ENCODE assay signal across 8 mouse cellular contexts in genomic region chr16:43506771-43507405, GRCm38 (mm10).
A peak's percentile ranks its signal among the peaks of the same experiment; 100 is the strongest.
DNase-seq lines count a peak whose midpoint lies in the region; ATAC-seq and TF ChIP-seq lines count a peak whose summit lies in the region.

No protein-coding gene starts in this region.

- H3K9me3 ChIP-seq in kidney, embryonic 15.5 days (replicated peaks) = no peaks in the 10 kb centered on the region
- no peaks in the 10 kb centered on the region for H3K9me3 ChIP-seq in forebrain, embryonic 15.5 days
- H3K9me3 ChIP-seq in midbrain, embryonic 11.5 days (ENCODE audit: control insufficient read depth, low read length) = no peaks in the 10 kb centered on the region

- 0 out of 2 replicates have a peak overlapping the region, but pooled peaks have one; percentile 10 for H3K9ac ChIP-seq in kidney, embryonic 15.5 days
- H3K9ac ChIP-seq in forebrain, embryonic 15.5 days (replicated peaks) = peak overlapping the region; percentile 66
- H3K9ac ChIP-seq in midbrain, embryonic 11.5 days (ENCODE audit: low read length) = peak overlapping the region; percentile 65; the same call in 1 of the 2 replicates

- H3K27ac ChIP-seq in kidney, embryonic 15.5 days = peak overlapping the region; percentile 84
- H3K27ac ChIP-seq in brown adipose tissue, adult 24 weeks (replicated peaks; ENCODE audit: low read depth, low read length) = peak overlapping the region; percentile 68
- peak overlapping the region; percentile 91 for H3K27ac ChIP-seq in forebrain, embryonic 15.5 days (replicated peaks)
- H3K27ac ChIP-seq in midbrain, embryonic 11.5 days (ENCODE audit: low read depth, low read length) = no peak overlapping the region
- no peak overlapping the region for H3K27ac ChIP-seq in thymus, adult 2 months (ENCODE audit: control insufficient read depth, insufficient read depth, low read length)

- no peaks in the 10 kb centered on the region for H3K36me3 ChIP-seq in kidney, embryonic 15.5 days
- H3K36me3 ChIP-seq in forebrain, embryonic 15.5 days = no peaks in the 10 kb centered on the region
- no peaks in the 10 kb centered on the region for H3K36me3 ChIP-seq in midbrain, embryonic 11.5 days (ENCODE audit: control insufficient read depth, insufficient read depth, low read length)
- H3K36me3 ChIP-seq in thymus, adult 2 months (ENCODE audit: control insufficient read depth, insufficient read depth, low read length) = no peaks in the 10 kb centered on the region

- peak overlapping the region; percentile 25 for H3K4me3 ChIP-seq in kidney, embryonic 15.5 days (replicated peaks)
- peak overlapping the region; percentile 28; the same call in 1 of the 2 replicates for H3K4me3 ChIP-seq in brown adipose tissue, adult 24 weeks (ENCODE audit: insufficient read depth, low read depth, low read length)
- H3K4me3 ChIP-seq in forebrain, embryonic 15.5 days = peak overlapping the region; percentile 50
- H3K4me3 ChIP-seq in midbrain, embryonic 11.5 days (ENCODE audit: low read depth, low read length) = peak overlapping the region; percentile 59
- H3K4me3 ChIP-seq in thymus, adult 2 months (ENCODE audit: control insufficient read depth, insufficient read depth, low read length) = no peak overlapping the region

- WGBS in kidney, embryonic 15.5 days = 32% methylated on average over 10 of the region's 10 CpGs
- 6% methylated on average over 10 of the region's 10 CpGs for WGBS in forebrain, embryonic 15.5 days
- WGBS in midbrain, embryonic 11.5 days = 11% methylated on average over 10 of the region's 10 CpGs
- 24% methylated on average over 10 of the region's 10 CpGs for WGBS in thymus, adult 2 months

- TF ChIP-seq POLR2A in thymus, adult 2 months (IDR thresholded peaks at IDR 0.05; ENCODE audit: control insufficient read depth, extremely low read depth, insufficient read depth, low read length, poor library complexity) = no peak

- peaks cover 39% of the 10 kb centered on the region for H3K4me1 ChIP-seq in kidney, embryonic 15.5 days
- H3K4me1 ChIP-seq in brown adipose tissue, adult 24 weeks (ENCODE audit: control insufficient read depth, insufficient read depth, insufficient read length, low read length) = peaks cover 27% of the 10 kb centered on the region
- H3K4me1 ChIP-seq in forebrain, embryonic 15.5 days = peaks cover 60% of the 10 kb centered on the region
- peaks cover 26% of the 10 kb centered on the region for H3K4me1 ChIP-seq in midbrain, embryonic 11.5 days (ENCODE audit: control insufficient read depth, insufficient read depth, low read length)
- H3K4me1 ChIP-seq in thymus, adult 2 months (replicated peaks; ENCODE audit: control insufficient read depth, insufficient read depth, low read length) = peaks cover 3% of the 10 kb centered on the region; the same call in 1 of the 2 replicates

- ATAC-seq in kidney, embryonic 15.5 days (replicated peaks; ENCODE audit: low FRiP score) = peak; percentile 80; the same call in 1 of the 2 replicates
- no peak for ATAC-seq in forebrain, embryonic 15.5 days (replicated peaks)
- ATAC-seq in midbrain, embryonic 11.5 days (ENCODE audit: low FRiP score) = no peak
- no peak for ATAC-seq in erythroid progenitor cell, adult 5-6 weeks (replicated peaks; ENCODE audit: low FRiP score, poor library complexity, severe bottlenecking)

- no peak for TF ChIP-seq CTCF in thymus, adult 2 months (IDR thresholded peaks at IDR 0.05; ENCODE audit: borderline replicate concordance, control insufficient read depth, extremely low read depth, insufficient read depth, low read length, poor library complexity)

- no peak for DNase-seq in kidney, postnatal 10 days
- peak; percentile 86 for DNase-seq in midbrain, embryonic 11.5 days (ENCODE audit: low spot score, missing footprints)
- no peak for DNase-seq in thymus, adult 2 months
- DNase-seq in gastrocnemius, postnatal 4 days (ENCODE audit: low spot score in 2 of 2) = no peak

- no peaks in the 10 kb centered on the region for H3K27me3 ChIP-seq in kidney, embryonic 15.5 days
- H3K27me3 ChIP-seq in forebrain, embryonic 15.5 days = no peaks in the 10 kb centered on the region
- no peaks in the 10 kb centered on the region for H3K27me3 ChIP-seq in midbrain, embryonic 11.5 days (ENCODE audit: control insufficient read depth, insufficient read depth, low read length)
- H3K27me3 ChIP-seq in thymus, adult 2 months (ENCODE audit: control insufficient read depth, insufficient read depth, low read length) = no peaks in the 10 kb centered on the region

- H3K4me2 ChIP-seq in kidney, embryonic 15.5 days = peak overlapping the region; percentile 53
- H3K4me2 ChIP-seq in forebrain, embryonic 15.5 days (replicated peaks) = peak overlapping the region; percentile 55
- H3K4me2 ChIP-seq in midbrain, embryonic 11.5 days = peak overlapping the region; percentile 67

Comparison
In these comparisons a context has a peak if more than half of its experiments do, and no peak if none do; other contexts are left out.
1. H3K27ac ChIP-seq: peak in kidney, embryonic 15.5 days (single experiment), brown adipose tissue, adult 24 weeks (single experiment) and forebrain, embryonic 15.5 days (single experiment); none in midbrain, embryonic 11.5 days (single experiment) and thymus, adult 2 months (single experiment).
2. H3K9ac ChIP-seq: peak in every context shown above with its lines; median percentile 66 in forebrain, embryonic 15.5 days; 65 in midbrain, embryonic 11.5 days; 10 in kidney, embryonic 15.5 days.
3. Peak in every context shown above with its lines, with median percentiles within 50 percentile points of each other: H3K4me2 ChIP-seq.